Mouse (Mus musculus) brain, embryonic 14.5 days (tissue): ENCODE measurements around the gene Gnai2.

Source experiments
- CTCF ChIP-seq: fragments of 200-500 bp; IDR thresholded peaks from 2 replicates; pipeline ENCODE4 v1.5.1; 2012; ENCODE audit warnings: inconsistent platforms, mild to moderate bottlenecking, moderate library complexity, borderline replicate concordance; ENCODE audit not compliant: insufficient read depth, insufficient read length; ENCODE audit errors: extremely low read depth
- POLR2A ChIP-seq: fragments of 200-500 bp; IDR thresholded peaks from 2 replicates; pipeline ENCODE4 v1.6.1; 2012; ENCODE audit warnings: mild to moderate bottlenecking, inconsistent platforms, borderline replicate concordance; ENCODE audit not compliant: poor library complexity, insufficient read depth, insufficient read length, severe bottlenecking; ENCODE audit errors: extremely low read depth

DNA sequence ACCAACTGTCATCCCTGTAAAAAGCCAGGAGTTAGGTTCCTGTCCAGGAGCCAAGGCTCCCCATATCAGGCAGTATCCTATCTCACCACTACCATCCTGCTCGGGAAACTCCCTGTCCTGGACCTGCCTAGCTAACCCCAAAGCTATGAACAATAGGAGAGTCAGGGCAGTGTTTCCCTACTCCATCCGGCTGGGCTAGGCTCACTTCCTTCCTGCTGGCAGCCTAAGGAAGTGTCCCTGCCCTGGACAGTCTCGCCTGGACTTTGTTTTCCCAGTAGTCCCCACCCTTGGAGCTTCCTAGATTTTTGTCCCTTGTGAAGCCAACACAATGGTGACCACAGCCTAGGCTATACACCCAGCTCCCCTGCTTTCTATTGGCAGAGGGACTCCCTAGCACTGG lies 68.3 kb downstream of the Gnai2 start:
- TF ChIP-seq CTCF (no peak), POLR2A (no peak)
